In genomic region chr11:6483103-6483502, GRCm38 (mm10) we compare ENCODE assay signal across 30 mouse cellular contexts.
"Had no signal": no experiment of that assay in that cellular context is flagged by ENCODE, and none has a peak within 500 bp of the region (broad histone marks: within the 10 kb centered on the region; RNA-seq: fewer than 3 reads in every experiment).

No protein-coding gene starts in this region.

- H3K36me3 ChIP-seq: limb, embryonic 10.5 days; limb, embryonic 12.5 days; limb, embryonic 13.5 days; limb, embryonic 15.5 days; liver, embryonic 12.5 days; liver, embryonic 13.5 days; liver, embryonic 15.5 days; lung, embryonic 15.5 days; midbrain, embryonic 10.5 days; midbrain, embryonic 12.5 days; midbrain, embryonic 13.5 days; midbrain, embryonic 15.5 days had no signal

- H3K27ac ChIP-seq: left cerebral cortex, adult 2 months; limb, embryonic 10.5 days; limb, embryonic 12.5 days; limb, embryonic 13.5 days; limb, embryonic 15.5 days; liver, embryonic 12.5 days; liver, embryonic 13.5 days; liver, embryonic 14.5 days; liver, embryonic 15.5 days; lung, embryonic 15.5 days; macrophage; midbrain, embryonic 10.5 days; midbrain, embryonic 12.5 days; midbrain, embryonic 13.5 days; midbrain, embryonic 15.5 days had no signal

- H3K4me3 ChIP-seq: left cerebral cortex, adult 2 months; limb, embryonic 10.5 days; limb, embryonic 12.5 days; limb, embryonic 13.5 days; limb, embryonic 15.5 days; liver, embryonic 12.5 days; liver, embryonic 13.5 days; liver, embryonic 15.5 days; lung, embryonic 15.5 days; megakaryocyte, embryonic 14.5 days; midbrain, embryonic 10.5 days; midbrain, embryonic 12.5 days; midbrain, embryonic 13.5 days; midbrain, embryonic 15.5 days; myocyte had no signal

- DNase-seq: left cerebral cortex, postnatal 4 days; liver; liver, embryonic 13.5 days; liver, postnatal 0 days; lung, adult 18-20 months; lung, adult 2 months; lung, embryonic 14.5 days; lung, postnatal 10 days; lung, postnatal 14 days; lung, postnatal 36 days; lung, postnatal 4 days; midbrain, embryonic 14.5 days had no signal

- H3K9ac ChIP-seq: limb, embryonic 12.5 days; limb, embryonic 13.5 days; limb, embryonic 15.5 days; liver, embryonic 12.5 days; liver, embryonic 13.5 days; liver, embryonic 14.5 days; liver, embryonic 15.5 days; liver, postnatal 0 days; lung, embryonic 14.5 days; lung, embryonic 15.5 days; midbrain, embryonic 12.5 days; midbrain, embryonic 13.5 days; midbrain, embryonic 15.5 days had no signal

- ATAC-seq: liver, embryonic 12.5 days; liver, postnatal 0 days; lung, postnatal 0 days; midbrain, embryonic 13.5 days; midbrain, embryonic 15.5 days; midbrain, embryonic 16.5 days had no signal

- H3K9me3 ChIP-seq: limb, embryonic 10.5 days; limb, embryonic 12.5 days; limb, embryonic 13.5 days; limb, embryonic 15.5 days; liver, embryonic 12.5 days; liver, embryonic 13.5 days; liver, embryonic 15.5 days; lung, embryonic 15.5 days; megakaryocyte, embryonic 14.5 days; midbrain, embryonic 10.5 days; midbrain, embryonic 12.5 days; midbrain, embryonic 13.5 days; midbrain, embryonic 15.5 days had no signal

- H3K27me3 ChIP-seq: limb, embryonic 12.5 days; limb, embryonic 13.5 days; limb, embryonic 15.5 days; liver, embryonic 12.5 days; liver, embryonic 13.5 days; liver, embryonic 15.5 days; lung, embryonic 15.5 days; midbrain, embryonic 13.5 days; midbrain, embryonic 15.5 days had no signal

- H3K4me1 ChIP-seq: limb, embryonic 10.5 days; limb, embryonic 12.5 days; limb, embryonic 13.5 days; limb, embryonic 15.5 days; midbrain, embryonic 12.5 days; midbrain, embryonic 13.5 days; midbrain, embryonic 15.5 days had no signal
